Comparison of ENCODE assay signal across 16 mouse cellular contexts in genomic region chr11:64093058-64093457, GRCm38 (mm10).
"Had no signal": no experiment of that assay in that cellular context is flagged by ENCODE, and none has a peak within 500 bp of the region (broad histone marks: within the 10 kb centered on the region; RNA-seq: fewer than 3 reads in every experiment).

No protein-coding gene starts in this region.

- H3K27me3 ChIP-seq: neural tube, embryonic 13.5 days; neural tube, embryonic 15.5 days; stomach, embryonic 15.5 days had no signal

- H3K4me2 ChIP-seq: neural tube, embryonic 13.5 days; neural tube, embryonic 15.5 days; stomach, embryonic 15.5 days had no signal

- H3K9me3 ChIP-seq: neural tube, embryonic 13.5 days; neural tube, embryonic 15.5 days; stomach, embryonic 15.5 days had no signal

- H3K27ac ChIP-seq: neural tube, embryonic 13.5 days; neural tube, embryonic 15.5 days; stomach, embryonic 15.5 days; stomach, postnatal 0 days had no signal

- H3K4me3 ChIP-seq: neural tube, embryonic 13.5 days; neural tube, embryonic 15.5 days; stomach, embryonic 15.5 days had no signal

- H3K4me1 ChIP-seq: neural tube, embryonic 13.5 days; neural tube, embryonic 15.5 days; stomach, embryonic 15.5 days had no signal

- DNase-seq: retina, postnatal 1 day; right cerebral cortex, adult 18-20 months; right cerebral cortex, postnatal 14 days; right cerebral cortex, postnatal 25 days; right cerebral cortex, postnatal 4 days; spleen, adult 18-20 months; thymus, adult 18-20 months; thymus, adult 2 months; thymus, postnatal 14 days; thymus, postnatal 25 days; thymus, postnatal 36 days; thymus, postnatal 4 days had no signal

- H3K36me3 ChIP-seq: neural tube, embryonic 13.5 days; neural tube, embryonic 15.5 days; stomach, embryonic 15.5 days had no signal

- H3K9ac ChIP-seq: neural tube, embryonic 13.5 days; neural tube, embryonic 15.5 days; stomach, embryonic 15.5 days had no signal
